Mouse (Mus musculus) erythroblast, embryonic 14.5 days (primary cell): Measurements from ENCODE around the gene Fam120b. TPM values are rescaled to one million over a fixed set of nuclear protein-coding genes. Genes with fewer than 3 reads are reported as not detected.

ENCODE experiments used
- H3K27me3 ChIP-seq: 2 replicates; pipeline ENCODE4 v1.6.1; 2012; ENCODE audit warnings: inconsistent platforms; ENCODE audit not compliant: control insufficient read depth
- H3K36me3 ChIP-seq: 2 replicates; pipeline ENCODE4 v1.6.1; 2012; ENCODE audit warnings: mild to moderate bottlenecking, inconsistent platforms; ENCODE audit not compliant: control insufficient read depth
- H3K4me1 ChIP-seq: 2 replicates; pipeline ENCODE4 v1.6.1; 2012; ENCODE audit warnings: inconsistent platforms; ENCODE audit not compliant: control insufficient read depth
- H3K4me3 ChIP-seq: replicated peaks from 2 replicates; pipeline ENCODE3; 2012; ENCODE audit warnings: moderate library complexity, mild to moderate bottlenecking, inconsistent platforms
- H3K9me3 ChIP-seq: 2 replicates; pipeline ENCODE4 v1.6.1; 2012; ENCODE audit warnings: low read length, inconsistent platforms, mixed read lengths; ENCODE audit not compliant: control insufficient read depth
- GATA1 ChIP-seq: IDR thresholded peaks from 2 replicates; pipeline ENCODE4 v1.6.1; 2012; ENCODE audit warnings: low read length, inconsistent platforms, mixed read lengths
- TAL1 ChIP-seq: IDR thresholded peaks from 3 replicates; pipeline ENCODE4 v1.6.1; 2012; ENCODE audit warnings: low read length, inconsistent platforms, mixed read lengths
- polyA plus RNA-seq: library from polyadenylated mRNA; stranded (reverse); fragments of >175 nt; gene quantifications from 2 replicates; pipeline ENCODE4 v1.2.3, GENCODE M21; 2012

Fam120b gene
- 0.04 and 0.08 TPM in 2 replicates for polyA plus RNA-seq

- Histone ChIP-seq H3K36me3 (no peaks in the 10 kb centered on the region), H3K4me1 (peaks cover 17% of the 10 kb centered on the region), H3K4me3 (peak within 1 kb of the TSS; percentile 81), H3K27me3 (peaks cover 24% of the 10 kb centered on the region), H3K9me3 (no peaks in the 10 kb centered on the region)
- TF ChIP-seq TAL1 (no peak), GATA1 (no peak)
These were observed at the start of gene Fam120b for GRCm38 (mm10) chr17:15395997-15396675. TSS of gene Fam120b (plus strand) at chr17:15396202.

- Histone ChIP-seq H3K4me1 (no peaks in the 10 kb centered on the region), H3K27me3 (no peaks in the 10 kb centered on the region), H3K9me3 (no peaks in the 10 kb centered on the region), H3K4me3 (no peak overlapping the region), H3K36me3 (no peaks in the 10 kb centered on the region)
- TF ChIP-seq TAL1 (no peak), GATA1 (no peak)
These were observed 45.9 kb upstream of the Fam120b start for GRCm38 (mm10) chr17:15350152-15350551.

- no peaks in the 10 kb centered on the region for H3K9me3 ChIP-seq
- no peaks in the 10 kb centered on the region for H3K27me3 ChIP-seq
- H3K4me3 ChIP-seq: no peak overlapping the region
- no peaks in the 10 kb centered on the region for H3K4me1 ChIP-seq
- no peaks in the 10 kb centered on the region for H3K36me3 ChIP-seq
- no peak for TF ChIP-seq GATA1
- TF ChIP-seq TAL1: no peak
These were observed 43.0 kb upstream of the Fam120b start for GRCm38 (mm10) chr17:15352869-15353610.

- TF ChIP-seq GATA1 (no peak), TAL1 (no peak)
- no peaks in the 10 kb centered on the region for H3K9me3 ChIP-seq
- no peaks in the 10 kb centered on the region for H3K27me3 ChIP-seq
- no peak overlapping the region for H3K4me3 ChIP-seq
- no peaks in the 10 kb centered on the region for H3K4me1 ChIP-seq
- H3K36me3 ChIP-seq: no peaks in the 10 kb centered on the region
These were observed 42.0 kb upstream of the Fam120b start for GRCm38 (mm10) chr17:15354006-15354405.

GRCm38 (mm10) chr17:15355072-15355471 is 40.9 kb upstream of the Fam120b start:
- no peaks in the 10 kb centered on the region for H3K27me3 ChIP-seq
- TF ChIP-seq GATA1 (no peak), TAL1 (no peak)

GRCm38 (mm10) chr17:15356526-15356925 is 39.5 kb upstream of the Fam120b start:
- H3K4me1 ChIP-seq: no peaks in the 10 kb centered on the region
- H3K27me3 ChIP-seq: no peaks in the 10 kb centered on the region
- no peaks in the 10 kb centered on the region for H3K36me3 ChIP-seq
- H3K4me3 ChIP-seq: no peak overlapping the region
- H3K9me3 ChIP-seq: no peaks in the 10 kb centered on the region
- no peak for TF ChIP-seq GATA1
- TF ChIP-seq TAL1: no peak

More at GRCm38 (mm10) chr17:15355072-15355471, 40.9 kb upstream of the Fam120b start:
- Histone ChIP-seq H3K36me3 (no peaks in the 10 kb centered on the region), H3K4me3 (no peak overlapping the region), H3K9me3 (no peaks in the 10 kb centered on the region), H3K4me1 (no peaks in the 10 kb centered on the region)

- Histone ChIP-seq H3K4me3 (no peak overlapping the region), H3K36me3 (no peaks in the 10 kb centered on the region), H3K4me1 (no peaks in the 10 kb centered on the region), H3K27me3 (no peaks in the 10 kb centered on the region), H3K9me3 (no peaks in the 10 kb centered on the region)
- TF ChIP-seq TAL1: no peak
- TF ChIP-seq GATA1: no peak
These were observed 38.9 kb upstream of the Fam120b start for GRCm38 (mm10) chr17:15357071-15357470.

GRCm38 (mm10) chr17:15363656-15364055 is 32.3 kb upstream of the Fam120b start:
- no peaks in the 10 kb centered on the region for H3K4me1 ChIP-seq
- no peaks in the 10 kb centered on the region for H3K27me3 ChIP-seq
- TF ChIP-seq GATA1 (no peak), TAL1 (no peak)
- peaks cover 1% of the 10 kb centered on the region; the same call in 1 of the 2 replicates for H3K36me3 ChIP-seq
- H3K9me3 ChIP-seq: no peaks in the 10 kb centered on the region
- no peak overlapping the region for H3K4me3 ChIP-seq

- Histone ChIP-seq H3K9me3 (no peaks in the 10 kb centered on the region), H3K27me3 (no peaks in the 10 kb centered on the region), H3K36me3 (peaks cover 5% of the 10 kb centered on the region; the same call in 1 of the 2 replicates), H3K4me1 (no peaks in the 10 kb centered on the region), H3K4me3 (no peak overlapping the region)
- TF ChIP-seq TAL1 (no peak), GATA1 (no peak)
These were observed 30.4 kb upstream of the Fam120b start for GRCm38 (mm10) chr17:15365650-15366049.
